Mouse (Mus musculus) intestine, embryonic 14.5 days (tissue): Measurements from ENCODE around the gene Rundc1. TPM values are rescaled to one million over a fixed set of nuclear protein-coding genes. Genes with fewer than 3 reads are reported as not detected.
"Not testable (repeated sequence)": the region's sequence is repeated elsewhere in the genome, so short reads cannot be mapped to it uniquely, and the experiment has no call there.

Experiments
- ATAC-seq: fragments of 200-750 bp; cut with Nextera tagmentation; replicated peaks from 2 replicates; pipeline ENCODE4 v1.8.0; 2017; ENCODE audit warnings: low read depth, moderate number of reproducible peaks, moderate TSS enrichment, moderate library complexity; ENCODE audit not compliant: low FRiP score, low TSS enrichment
- DNase-seq: peaks from one replicate; pipeline ENCODE4 v3.0.0-alpha.2; 2018; ENCODE audit warnings: low spot score
- H3K27ac ChIP-seq: fragments of 300-500 bp; sonication (generic); 2 replicates; pipeline ENCODE4 v1.5.1; 2014; ENCODE audit warnings: low read depth, mild to moderate bottlenecking, control low read depth
- H3K27me3 ChIP-seq: fragments of 300-500 bp; sonication (generic); replicated peaks from 2 replicates; pipeline ENCODE4 v1.6.1; 2014; ENCODE audit warnings: low read length, control low read depth; ENCODE audit not compliant: control insufficient read depth, insufficient read depth
- H3K36me3 ChIP-seq: fragments of 300-500 bp; sonication (generic); 2 replicates; pipeline ENCODE4 v1.6.1; 2014; ENCODE audit warnings: low read length, control low read depth; ENCODE audit not compliant: control insufficient read depth, insufficient read depth
- H3K4me1 ChIP-seq: fragments of 300-500 bp; sonication (generic); replicated peaks from 2 replicates; pipeline ENCODE4 v1.6.1; 2014; ENCODE audit warnings: low read length, control low read depth, mixed read lengths; ENCODE audit not compliant: control insufficient read depth, insufficient read depth
- H3K4me2 ChIP-seq: fragments of 300-500 bp; sonication (generic); 2 replicates; pipeline ENCODE4 v1.6.1; 2014; ENCODE audit warnings: low read length
- H3K4me3 ChIP-seq: fragments of 300-500 bp; sonication (generic); 2 replicates; pipeline ENCODE4 v1.5.1; 2014; ENCODE audit warnings: low read depth, low read length, control low read depth, mixed read lengths
- H3K9ac ChIP-seq: fragments of 300-500 bp; sonication (generic); 2 replicates; pipeline ENCODE4 v1.6.1; 2014; ENCODE audit warnings: mild to moderate bottlenecking, low read length
- H3K9me3 ChIP-seq: fragments of 300-500 bp; sonication (generic); 2 replicates; pipeline ENCODE4 v1.6.1; 2016; ENCODE audit warnings: low read length, control low read depth; ENCODE audit not compliant: control insufficient read depth
- WGBS: fragments of 180-500 bp; shearing (Covaris S2); extraction: QIAGEN DNeasy Blood & Tissue Kit; methylation state at CpG from one replicate; pipeline ENCODE4 v1.1.7; 2014; 5-methylcytosine and 5-hydroxymethylcytosine counted together
- polyA plus RNA-seq: library from polyadenylated mRNA; unstranded; fragments of >200 nt; fragmentation: Nextera tagmentation; extraction: Ambion mirVana; gene quantifications from 2 replicates; pipeline ENCODE4 v1.2.1, GENCODE M21; 2014

The Rundc1 gene
- polyA plus RNA-seq, 1 experiment from 2014 or later: 14.5 TPM

DNA sequence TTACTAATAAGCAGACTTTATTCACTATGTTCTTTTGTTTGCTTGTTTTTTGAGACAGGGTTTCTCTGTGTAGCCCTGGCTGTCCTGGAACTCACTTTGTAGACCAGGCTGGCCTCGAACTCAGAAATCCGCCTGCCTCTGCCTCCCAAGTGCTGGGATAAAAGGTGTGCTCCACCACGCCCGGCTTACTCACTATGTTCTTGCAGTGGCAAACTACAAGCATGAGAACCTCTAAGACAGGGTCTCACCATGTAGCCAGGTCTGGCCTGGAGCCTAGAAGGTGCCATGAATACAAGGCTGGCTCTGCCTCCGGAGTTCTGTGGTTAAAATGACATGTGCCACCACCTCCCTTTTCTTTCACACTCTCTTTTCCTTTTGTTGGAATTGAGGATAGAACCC, 41.7 kb downstream of the Rundc1 start:
- DNase-seq, H3K9me3 ChIP-seq, H3K27me3 ChIP-seq, ATAC-seq, H3K36me3 ChIP-seq, H3K27ac ChIP-seq: not testable (repeated sequence)
- Histone ChIP-seq H3K4me3 (peak overlapping the region; percentile 72), H3K9ac (peak overlapping the region; percentile 53; the same call in 1 of the 2 replicates), H3K4me2 (peak overlapping the region; percentile 90), H3K4me1 (peaks cover 27% of the 10 kb centered on the region)
- WGBS: 54% methylated on average over 5 of the region's 5 CpGs

DNA sequence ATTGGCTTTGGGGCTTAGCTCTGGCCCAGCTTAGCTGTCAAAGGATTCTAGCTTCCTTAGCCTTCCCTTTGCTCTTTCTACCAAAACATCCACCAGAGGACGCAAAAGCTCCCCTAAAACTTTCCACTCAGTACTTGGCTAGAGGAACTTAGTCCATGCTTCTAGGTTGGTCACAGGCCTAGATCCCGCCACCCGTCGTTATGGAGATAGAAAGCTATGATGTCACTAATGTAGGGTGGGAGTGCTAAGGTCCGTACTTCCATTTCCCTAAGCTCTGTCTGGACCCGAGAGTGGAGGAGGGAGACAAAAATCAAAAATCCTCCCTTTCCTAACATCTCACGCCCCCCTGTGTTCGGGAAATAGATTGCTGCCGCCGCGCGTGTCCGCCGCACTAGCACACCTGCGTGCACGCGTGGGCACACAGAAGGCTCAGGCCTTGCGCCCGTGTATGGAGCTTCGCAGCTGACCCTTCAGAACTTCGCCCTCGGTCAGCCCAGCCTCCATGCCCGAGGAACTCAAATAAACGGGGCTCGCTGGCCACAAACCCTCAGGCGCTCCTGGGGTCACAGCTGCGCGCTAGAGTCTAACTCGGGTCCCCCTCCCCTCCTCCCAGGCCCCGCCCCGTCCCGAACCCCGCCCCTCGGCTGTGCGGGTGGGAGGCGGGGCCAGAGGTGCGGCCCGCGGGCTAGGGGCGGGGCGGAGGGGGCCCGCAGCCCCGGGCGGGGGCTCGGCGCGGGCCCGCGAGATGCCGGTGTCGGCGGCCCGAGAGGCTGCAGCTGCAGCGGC, 42.8 kb downstream of the Rundc1 start:
- peak; percentile 87 for DNase-seq
- no peaks in the 10 kb centered on the region for H3K9me3 ChIP-seq
- H3K4me3 ChIP-seq: peak overlapping the region; percentile 58
- no peaks in the 10 kb centered on the region for H3K27me3 ChIP-seq
- no peaks in the 10 kb centered on the region for H3K36me3 ChIP-seq
- H3K27ac ChIP-seq: peak overlapping the region; percentile 34
- peak overlapping the region; percentile 94 for H3K4me2 ChIP-seq
- WGBS: under 1% methylated on average over 51 of the region's 54 CpGs
- H3K4me1 ChIP-seq: peaks cover 22% of the 10 kb centered on the region
- ATAC-seq: peak; percentile 71
- H3K9ac ChIP-seq: peak overlapping the region; percentile 53

DNA sequence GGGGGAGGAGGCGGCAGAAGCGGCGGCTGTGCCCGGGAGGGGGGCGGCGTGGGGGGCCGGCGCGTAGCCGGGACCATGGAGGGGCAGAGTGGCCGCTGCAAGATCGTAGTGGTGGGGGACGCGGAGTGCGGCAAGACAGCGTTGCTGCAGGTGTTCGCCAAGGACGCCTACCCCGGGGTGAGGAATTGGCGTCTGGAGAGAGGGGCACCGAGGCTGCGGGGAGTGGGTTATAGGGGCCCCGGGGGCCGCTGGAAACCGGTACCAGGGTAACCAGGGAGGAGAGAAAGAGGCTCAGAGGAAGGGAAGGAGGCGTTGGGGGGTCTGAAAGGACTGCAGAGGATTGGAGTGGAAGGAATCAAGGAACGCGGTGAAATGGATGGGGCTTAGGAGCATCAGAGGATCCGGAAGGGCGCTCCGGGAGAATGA, 43.4 kb downstream of the Rundc1 start:
- peak overlapping the region; percentile 34 for H3K27ac ChIP-seq

DNA sequence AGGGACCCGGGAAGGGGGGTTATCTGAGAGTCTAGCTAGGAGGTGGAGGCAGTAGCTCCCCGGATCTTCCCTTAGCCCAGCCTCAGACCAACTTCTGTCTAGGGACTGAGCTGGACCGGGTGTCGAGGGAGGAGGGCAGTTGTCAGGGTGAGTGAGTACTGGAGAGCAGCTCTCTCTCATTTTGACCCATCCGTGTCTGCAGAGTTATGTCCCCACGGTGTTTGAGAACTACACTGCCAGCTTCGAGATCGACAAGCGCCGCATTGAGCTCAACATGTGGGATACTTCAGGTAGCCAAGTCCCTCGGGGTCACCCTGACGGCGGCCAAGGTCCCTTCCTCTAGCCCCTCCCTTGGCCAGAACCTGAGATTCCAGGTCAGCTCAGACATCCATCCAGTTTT, 43.8 kb downstream of the Rundc1 start:
- Histone ChIP-seq H3K9me3 (no peaks in the 10 kb centered on the region), H3K4me1 (peaks cover 14% of the 10 kb centered on the region), H3K27me3 (no peaks in the 10 kb centered on the region), H3K4me2 (peak overlapping the region; percentile 94), H3K36me3 (no peaks in the 10 kb centered on the region), H3K9ac (peak overlapping the region; percentile 53), H3K27ac (no peak overlapping the region), H3K4me3 (peak overlapping the region; percentile 58)
- DNase-seq: no peak
- 5% methylated on average over 13 of the region's 13 CpGs for WGBS
- no peak for ATAC-seq

More for the DNA sequence above, 43.4 kb downstream of the Rundc1 start:
- Histone ChIP-seq H3K27me3 (no peaks in the 10 kb centered on the region), H3K9me3 (no peaks in the 10 kb centered on the region), H3K36me3 (no peaks in the 10 kb centered on the region), H3K9ac (peak overlapping the region; percentile 53), H3K4me3 (peak overlapping the region; percentile 58), H3K4me1 (peaks cover 16% of the 10 kb centered on the region), H3K4me2 (peak overlapping the region; percentile 94)
- 2% methylated on average over 29 of the region's 31 CpGs for WGBS
- DNase-seq (peak; percentile 85), ATAC-seq (peak; percentile 35; the same call in 1 of the 2 replicates)

DNA sequence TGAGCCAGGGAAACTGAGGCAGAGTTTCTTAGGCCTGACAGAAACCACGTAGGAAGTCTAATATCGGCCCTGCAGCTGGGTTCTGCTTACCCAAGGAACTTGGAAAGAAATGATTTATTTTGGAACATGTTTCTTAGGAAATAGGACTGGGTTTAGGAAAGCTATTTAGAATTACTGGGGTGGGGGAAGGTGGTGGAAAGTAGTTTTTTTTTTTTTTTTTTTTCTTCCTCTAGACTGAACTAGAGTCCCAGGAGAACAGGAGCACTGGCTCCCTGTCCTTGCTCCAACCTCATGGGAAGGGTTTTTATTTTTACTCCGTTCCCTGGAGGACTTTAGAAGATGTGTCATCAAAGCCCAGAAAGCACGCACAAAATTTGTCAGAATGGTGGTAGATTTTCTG, 44.3 kb downstream of the Rundc1 start:
- ATAC-seq (no peak), DNase-seq (no peak)
- H3K9me3 ChIP-seq: no peaks in the 10 kb centered on the region
- H3K9ac ChIP-seq: no peak overlapping the region
- H3K4me2 ChIP-seq: peak overlapping the region; percentile 94
- no peaks in the 10 kb centered on the region for H3K27me3 ChIP-seq
- H3K36me3 ChIP-seq: no peaks in the 10 kb centered on the region
- H3K4me1 ChIP-seq: peaks cover 10% of the 10 kb centered on the region
- 55% methylated on average over 4 of the region's 4 CpGs for WGBS
- peak overlapping the region; percentile 58 for H3K4me3 ChIP-seq
- H3K27ac ChIP-seq: no peak overlapping the region

DNA sequence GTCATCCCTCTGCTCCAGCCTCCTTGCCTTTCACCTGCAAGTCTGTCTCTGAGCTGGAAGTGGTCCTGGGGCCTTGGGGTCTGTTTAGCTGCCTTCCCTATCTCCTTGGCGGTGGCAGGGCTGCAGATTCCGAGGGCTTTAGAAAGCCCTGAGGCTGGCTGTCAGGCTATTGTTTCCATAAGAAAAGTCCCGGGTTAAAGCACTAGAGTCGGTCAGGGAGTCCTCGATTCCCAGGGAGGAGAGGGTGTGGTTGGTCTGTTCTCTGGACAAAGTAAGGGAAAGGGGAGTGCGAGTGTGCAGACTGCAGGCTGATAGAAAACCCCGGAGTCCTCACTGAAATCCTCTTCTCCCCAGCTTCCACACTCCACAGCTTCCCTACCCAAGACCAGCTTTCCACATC, 45.3 kb downstream of the Rundc1 start:
- Histone ChIP-seq H3K27ac (no peak overlapping the region), H3K9me3 (no peaks in the 10 kb centered on the region), H3K4me1 (peaks cover 10% of the 10 kb centered on the region), H3K36me3 (no peaks in the 10 kb centered on the region), H3K4me3 (no peak overlapping the region), H3K27me3 (no peaks in the 10 kb centered on the region), H3K9ac (no peak overlapping the region), H3K4me2 (no peak overlapping the region)
- WGBS: 45% methylated on average over 7 of the region's 7 CpGs
- no peak for ATAC-seq
- DNase-seq: no peak

- no peaks in the 10 kb centered on the region for H3K36me3 ChIP-seq
- peaks cover 7% of the 10 kb centered on the region; the same call in 1 of the 2 replicates for H3K4me1 ChIP-seq
- ATAC-seq: no peak
- 59% methylated on average over 3 of the region's 3 CpGs for WGBS
- H3K9ac ChIP-seq: no peak overlapping the region
- H3K4me3 ChIP-seq: no peak overlapping the region
- no peaks in the 10 kb centered on the region for H3K9me3 ChIP-seq
- no peak overlapping the region for H3K27ac ChIP-seq
- no peaks in the 10 kb centered on the region for H3K27me3 ChIP-seq
- DNase-seq: no peak
- no peak overlapping the region for H3K4me2 ChIP-seq
Measured at GRCm38 (mm10) chr11:101471926-101472325, 47.0 kb downstream of the Rundc1 start.

DNA sequence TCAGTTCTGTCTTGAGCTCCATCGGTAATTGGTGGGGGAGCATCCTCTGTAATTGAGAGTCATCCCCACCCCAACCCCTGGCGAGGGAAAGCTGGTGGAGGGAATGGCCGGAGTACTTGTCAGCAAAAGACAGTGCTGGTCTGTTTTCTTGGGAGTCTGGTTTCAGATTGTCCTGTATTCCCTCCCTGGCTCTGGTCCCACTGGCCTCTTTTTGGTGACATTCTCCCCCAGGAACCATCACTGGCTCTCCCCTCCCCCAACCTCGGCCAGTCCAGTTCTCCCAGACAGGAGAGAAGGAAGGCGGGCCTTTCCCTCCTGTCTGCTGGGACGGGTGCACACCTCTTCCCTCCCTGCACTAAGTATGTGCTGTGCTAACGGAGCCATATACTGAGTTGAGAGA, 47.5 kb downstream of the Rundc1 start:
- Histone ChIP-seq H3K4me1 (peaks cover 6% of the 10 kb centered on the region; the same call in 1 of the 2 replicates), H3K27me3 (no peaks in the 10 kb centered on the region), H3K4me3 (no peak overlapping the region), H3K4me2 (no peak overlapping the region), H3K9me3 (no peaks in the 10 kb centered on the region), H3K9ac (no peak overlapping the region), H3K27ac (no peak overlapping the region), H3K36me3 (no peaks in the 10 kb centered on the region)
- DNase-seq: no peak
- 52% methylated on average over 7 of the region's 7 CpGs for WGBS
- ATAC-seq: no peak

- not testable (repeated sequence) for ATAC-seq, H3K27ac ChIP-seq, H3K4me3 ChIP-seq, H3K9me3 ChIP-seq, DNase-seq, H3K36me3 ChIP-seq, H3K9ac ChIP-seq, H3K4me1 ChIP-seq, H3K27me3 ChIP-seq, H3K4me2 ChIP-seq
- WGBS: 75% methylated on average over 1 of the region's 1 CpGs
Measured at GRCm38 (mm10) chr11:101473686-101474085, 48.8 kb downstream of the Rundc1 start.
